Mouse (Mus musculus): ENCODE results near the gene Fbxo40.

- TF ChIP-seq POLR2A (IDR thresholded peaks at IDR 0.05; ENCODE audit: borderline replicate concordance, control insufficient read depth, low read depth, low read length): no peak
- no peak for TF ChIP-seq CTCF (IDR thresholded peaks at IDR 0.05; ENCODE audit: control insufficient read depth, insufficient read depth, low read length)
These were observed 69.9 kb downstream of the Fbxo40 start for GRCm38 (mm10) chr16:36920410-36920809.

Measured in bone marrow, adult 2 months (tissue).